Mouse (Mus musculus) adrenal gland, postnatal 4 days (tissue): ENCODE results near the gene Lrrc8d. TPM values are rescaled to one million over a fixed set of nuclear protein-coding genes. Genes with fewer than 3 reads are reported as not detected.
A peak's percentile ranks its signal among the peaks of the same experiment; 100 is the strongest.

Experiments used
- DNase-seq, 2 experiments: peaks; one replicate each; pipeline ENCODE4 v3.0.0; 2021 to 2022; ENCODE audit warnings: low spot score in 2 of 2, mixed read lengths in 2 of 2
- total RNA-seq, 2 experiments: library from RNA; stranded (reverse); gene quantifications; 2 replicates each; pipeline ENCODE4 v1.2.3; 2021

Lrrc8d gene
- total RNA-seq, 2 experiments from 2014 or later, result 83.9 to 89.6 TPM

- no peak for DNase-seq
Observed at GRCm38 (mm10) chr5:105764369-105764768, 64.6 kb downstream of the Lrrc8d start.

- peak in 1 of 2 experiments; percentile 22 for DNase-seq
Observed at GRCm38 (mm10) chr5:105765386-105765785, 65.6 kb downstream of the Lrrc8d start.

GRCm38 (mm10) chr5:105776368-105776767, 76.6 kb downstream of the Lrrc8d start:
- no peak for DNase-seq

GRCm38 (mm10) chr5:105776978-105777593, 77.3 kb downstream of the Lrrc8d start:
- no peak for DNase-seq

GRCm38 (mm10) chr5:105777645-105778044, 77.9 kb downstream of the Lrrc8d start:
- no peak for DNase-seq

GRCm38 (mm10) chr5:105778189-105778588, 78.4 kb downstream of the Lrrc8d start:
- no peak for DNase-seq

GRCm38 (mm10) chr5:105778723-105779122, 79.0 kb downstream of the Lrrc8d start:
- DNase-seq, result no peak

- no peak for DNase-seq
Observed at GRCm38 (mm10) chr5:105779331-105779730, 79.6 kb downstream of the Lrrc8d start.

GRCm38 (mm10) chr5:105783848-105784247, 84.1 kb downstream of the Lrrc8d start:
- DNase-seq, result no peak

- DNase-seq, result no peak
Observed at GRCm38 (mm10) chr5:105784724-105785123, 85.0 kb downstream of the Lrrc8d start.

- DNase-seq, result no peak
Observed at GRCm38 (mm10) chr5:105787577-105787976, 87.8 kb downstream of the Lrrc8d start.

GRCm38 (mm10) chr5:105789801-105790200, 90.0 kb downstream of the Lrrc8d start:
- DNase-seq, result no peak

- no peak for DNase-seq
Observed at GRCm38 (mm10) chr5:105792331-105792801, 92.6 kb downstream of the Lrrc8d start.

GRCm38 (mm10) chr5:105792853-105793547, 93.2 kb downstream of the Lrrc8d start:
- DNase-seq, result peak in 1 of 2 experiments; percentile 26

- no peak for DNase-seq
Observed at GRCm38 (mm10) chr5:105793548-105793940, 93.8 kb downstream of the Lrrc8d start.

- DNase-seq, result no peak
Observed at GRCm38 (mm10) chr5:105798421-105798820, 98.7 kb downstream of the Lrrc8d start.

- no peak for DNase-seq
Observed at GRCm38 (mm10) chr5:105799850-105800635, 100.3 kb downstream of the Lrrc8d start.

- no peak for DNase-seq
Observed at GRCm38 (mm10) chr5:105801031-105801529, 101.3 kb downstream of the Lrrc8d start.

GRCm38 (mm10) chr5:105805955-105806354, 106.2 kb downstream of the Lrrc8d start:
- no peak for DNase-seq

- no peak for DNase-seq
Observed at GRCm38 (mm10) chr5:105807461-105807860, 107.7 kb downstream of the Lrrc8d start.

GRCm38 (mm10) chr5:105809056-105809455, 109.3 kb downstream of the Lrrc8d start:
- DNase-seq, result no peak

GRCm38 (mm10) chr5:105813036-105813435, 113.3 kb downstream of the Lrrc8d start:
- no peak for DNase-seq
